Mouse (Mus musculus) urinary bladder, adult 2 months (tissue): Measurements from ENCODE around the gene Zfp644. TPM values are rescaled to one million over a fixed set of nuclear protein-coding genes. Genes with fewer than 3 reads are reported as not detected.

Source experiments
- DNase-seq: peaks from one replicate; pipeline ENCODE4 v3.0.0; 2022; ENCODE audit warnings: low spot score
- polyA plus RNA-seq: library from polyadenylated mRNA; depleted of rRNA; stranded (reverse); fragments of >200 nt; gene quantifications from 2 replicates; pipeline ENCODE4 v1.2.3, GENCODE M21; 2012; rRNA removed

The Zfp644 gene
- polyA plus RNA-seq, 1 experiment: 32.3 TPM

DNA sequence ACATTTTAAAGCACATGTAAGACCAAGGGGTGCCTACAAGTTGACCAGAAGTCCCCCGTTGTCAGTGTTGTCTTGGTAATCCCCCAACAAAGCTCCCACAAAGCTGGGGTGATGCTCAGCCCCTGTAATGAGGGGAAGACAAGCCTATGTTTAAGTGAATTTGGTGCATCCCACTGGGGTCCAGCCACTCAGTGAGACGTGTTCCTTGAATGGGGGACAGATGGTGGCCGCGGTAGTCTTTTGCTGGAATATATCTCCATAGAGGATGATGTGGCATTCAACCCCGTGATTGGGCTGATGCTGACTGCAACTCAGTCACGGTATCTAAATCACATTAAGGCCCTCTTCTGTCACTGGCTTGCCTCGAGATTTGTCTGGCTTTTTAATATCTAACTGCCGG lies 97.6 kb downstream of the Zfp644 start:
- no peak for DNase-seq

GRCm38 (mm10) chr5:106597472-106597871 lies 99.6 kb downstream of the Zfp644 start:
- DNase-seq: no peak

- DNase-seq: no peak
Measured at GRCm38 (mm10) chr5:106594388-106594787, 102.7 kb downstream of the Zfp644 start.

- no peak for DNase-seq
Measured at GRCm38 (mm10) chr5:106590686-106591085, 106.4 kb downstream of the Zfp644 start.

DNA sequence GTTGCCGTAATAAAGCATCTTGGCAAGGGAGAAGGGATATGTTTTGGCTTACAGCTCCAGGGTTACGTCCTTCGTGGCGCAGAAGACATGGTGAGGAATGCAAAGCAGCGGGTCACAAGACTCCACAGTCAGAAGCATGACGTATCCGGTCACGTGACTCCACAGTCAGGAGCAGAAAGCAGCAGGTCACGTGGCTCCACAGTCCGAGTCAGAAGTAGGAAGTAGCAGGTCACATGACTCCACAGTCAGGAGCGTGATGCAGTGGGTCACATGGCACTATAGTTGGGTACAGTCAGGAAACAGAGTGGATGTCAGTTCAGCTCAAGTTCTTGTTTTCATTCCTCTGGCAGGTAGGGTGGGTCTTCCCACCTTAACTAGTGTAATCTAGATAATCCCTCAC lies 107.4 kb downstream of the Zfp644 start:
- DNase-seq: no peak

GRCm38 (mm10) chr5:106589006-106589405 lies 108.1 kb downstream of the Zfp644 start:
- DNase-seq: no peak

- DNase-seq: no peak
Measured at GRCm38 (mm10) chr5:106580943-106581342, 116.1 kb downstream of the Zfp644 start.

GRCm38 (mm10) chr5:106577237-106577888 lies 119.7 kb downstream of the Zfp644 start:
- no peak for DNase-seq

DNA sequence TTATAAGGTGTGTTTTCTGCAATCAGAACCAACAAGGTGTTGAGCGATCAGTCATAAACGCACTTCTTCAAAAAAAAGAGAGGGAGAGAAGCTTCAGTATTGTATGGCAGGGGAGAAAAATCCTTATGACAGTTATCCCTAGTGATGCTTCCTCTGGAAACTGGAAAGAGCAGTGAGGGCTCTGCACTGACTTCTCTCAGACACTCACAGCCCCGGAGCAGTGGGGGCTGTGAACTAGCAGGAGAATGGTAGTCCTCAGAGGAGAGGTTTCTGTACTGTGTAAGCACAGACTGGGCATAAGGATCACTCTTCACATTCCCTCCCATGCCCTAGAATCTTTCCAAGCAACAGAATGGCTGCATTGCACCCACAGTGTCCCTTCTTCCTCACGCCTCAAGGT lies 122.0 kb downstream of the Zfp644 start:
- no peak for DNase-seq

DNA sequence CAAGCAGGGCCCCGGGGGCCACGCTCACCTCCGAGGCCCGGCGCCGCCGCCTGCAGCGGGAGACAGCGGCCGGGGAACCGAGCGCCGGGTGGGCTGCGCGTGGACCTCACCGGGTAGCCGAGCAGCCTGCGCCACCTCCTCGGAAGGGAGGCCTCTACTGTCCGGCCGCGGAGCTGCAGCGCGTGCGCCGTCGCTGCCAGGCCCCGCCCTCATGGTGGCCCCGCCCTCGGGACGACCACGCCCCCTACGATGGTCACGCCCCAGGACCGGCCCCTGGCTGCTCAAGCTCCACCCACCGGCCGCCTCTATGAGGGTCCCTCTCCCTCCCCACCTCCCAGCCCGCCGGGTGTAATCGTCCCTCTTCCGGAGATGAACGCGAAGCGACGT lies 122.5 kb downstream of the Zfp644 start:
- peak; percentile 81 for DNase-seq

GRCm38 (mm10) chr5:106573742-106574559 lies 123.1 kb downstream of the Zfp644 start:
- no peak for DNase-seq

Other genes starting within 250 kb of the Zfp644 start
- not detected in 2 replicates for gene Barhl2, start 239.1 kb downstream of the Zfp644 start, polyA plus RNA-seq
- gene Gm17304, start 88.2 kb downstream of the Zfp644 start, polyA plus RNA-seq: not detected in 2 replicates
- 0.04 TPM in 2 replicates for gene Hfm1, start 229.0 kb upstream of the Zfp644 start, polyA plus RNA-seq